Comparison of ENCODE assay signal across 7 mouse cellular contexts in the genomic region with DNA sequence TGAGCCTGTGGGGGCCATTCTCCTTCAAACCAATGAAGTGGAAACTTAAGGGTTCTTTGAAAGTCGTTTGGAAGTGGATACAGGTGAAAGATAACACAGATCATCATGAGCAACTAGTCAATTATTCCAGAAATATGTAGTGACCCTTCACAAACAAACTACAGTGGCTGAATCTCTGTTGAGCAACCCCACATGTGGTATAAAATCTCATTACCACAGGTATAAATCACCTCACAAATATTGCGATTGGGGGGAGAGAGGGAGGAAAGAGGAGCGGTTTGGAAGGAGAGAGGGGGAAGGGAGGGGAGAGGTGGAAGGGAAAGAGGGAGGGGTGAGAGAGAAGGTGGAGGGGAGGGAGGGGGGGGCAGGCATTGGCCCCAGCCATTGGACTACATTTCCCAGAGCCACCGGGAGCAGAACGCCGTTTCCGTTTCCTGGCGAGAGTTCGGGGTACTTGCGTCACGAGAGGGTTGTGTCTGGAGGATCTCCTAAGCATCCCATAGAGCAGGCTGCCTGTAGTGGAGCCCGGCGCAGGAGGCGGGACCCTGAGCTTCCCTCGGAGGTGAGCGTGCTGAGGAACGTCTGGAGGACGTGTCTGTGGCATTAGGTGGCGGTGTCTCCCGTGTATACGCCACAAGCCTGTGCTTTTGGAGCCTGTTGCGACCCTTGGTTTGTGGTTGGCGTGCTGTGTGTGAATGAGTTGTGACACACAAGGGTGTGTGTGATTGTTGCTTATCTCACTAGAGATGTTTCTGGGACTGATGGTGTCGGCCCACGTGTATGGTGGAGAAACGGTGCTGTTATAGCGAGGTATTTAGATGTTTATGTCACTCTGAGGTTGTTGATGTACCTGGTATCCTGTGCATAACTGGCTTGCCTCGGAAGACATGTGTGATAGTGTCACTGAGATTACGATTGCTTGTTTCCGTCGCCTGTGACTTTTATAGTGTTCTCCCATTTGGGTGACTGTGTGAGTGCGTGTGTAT. TPM values are rescaled to one million over a fixed set of nuclear protein-coding genes. Genes with fewer than 3 reads are reported as not detected.
DNase-seq lines count a peak whose midpoint lies in the region; ATAC-seq lines count a peak whose summit lies in the region.

Gene Zfp420 (plus strand): TSS at position 448 of the 986 bp plus-strand sequence.

- no peaks in the 10 kb centered on the region for H3K27me3 ChIP-seq in embryonic facial prominence, embryonic 10.5 days (replicated peaks; ENCODE audit: low read depth, poor library complexity, severe bottlenecking)
- no peaks in the 10 kb centered on the region for H3K27me3 ChIP-seq in limb, embryonic 11.5 days (ENCODE audit: control insufficient read depth, insufficient read depth, low read length)
- no peaks in the 10 kb centered on the region for H3K27me3 ChIP-seq in midbrain, embryonic 14.5 days (ENCODE audit: control insufficient read depth, insufficient read depth, low read length)

- H3K4me2 ChIP-seq in limb, embryonic 11.5 days (ENCODE audit: low read depth, severe bottlenecking) = peak within 1 kb of the TSS; percentile 69
- H3K4me2 ChIP-seq in midbrain, embryonic 14.5 days (ENCODE audit: low read length) = peak within 1 kb of the TSS; percentile 77

- no peaks in the 10 kb centered on the region for H3K9me3 ChIP-seq in embryonic facial prominence, embryonic 10.5 days
- H3K9me3 ChIP-seq in limb, embryonic 11.5 days (ENCODE audit: control insufficient read depth, low read length) = no peaks in the 10 kb centered on the region
- no peaks in the 10 kb centered on the region for H3K9me3 ChIP-seq in midbrain, embryonic 14.5 days (ENCODE audit: control insufficient read depth, low read length)

- H3K9ac ChIP-seq in limb, embryonic 11.5 days (ENCODE audit: low read length) = peak within 1 kb of the TSS; percentile 52; the same call in 1 of the 2 replicates
- H3K9ac ChIP-seq in midbrain, embryonic 14.5 days (replicated peaks; ENCODE audit: low read length) = peak within 1 kb of the TSS; percentile 67

- ATAC-seq in limb, embryonic 11.5 days (ENCODE audit: insufficient number of reproducible peaks, low FRiP score, low TSS enrichment, low read depth) = peak; percentile 95
- peak; percentile 98 for ATAC-seq in midbrain, embryonic 14.5 days (ENCODE audit: low FRiP score, low TSS enrichment)

- WGBS in embryonic facial prominence, embryonic 10.5 days = 8% methylated on average over 32 of the region's 32 CpGs
- 7% methylated on average over 32 of the region's 32 CpGs for WGBS in limb, embryonic 11.5 days
- 5% methylated on average over 32 of the region's 32 CpGs for WGBS in midbrain, embryonic 14.5 days

- H3K4me1 ChIP-seq in embryonic facial prominence, embryonic 10.5 days = peaks cover 9% of the 10 kb centered on the region
- no peaks in the 10 kb centered on the region for H3K4me1 ChIP-seq in limb, embryonic 11.5 days (ENCODE audit: control insufficient read depth, insufficient read depth, low read length)
- H3K4me1 ChIP-seq in midbrain, embryonic 14.5 days (ENCODE audit: control insufficient read depth, insufficient read depth, low read length) = peaks cover 10% of the 10 kb centered on the region

- peaks cover 5% of the 10 kb centered on the region; the same call in 1 of the 2 replicates for H3K36me3 ChIP-seq in embryonic facial prominence, embryonic 10.5 days (replicated peaks)
- H3K36me3 ChIP-seq in limb, embryonic 11.5 days (ENCODE audit: control insufficient read depth, insufficient read depth, low read length) = no peaks in the 10 kb centered on the region
- H3K36me3 ChIP-seq in midbrain, embryonic 14.5 days (ENCODE audit: control insufficient read depth, insufficient read depth, low read length) = peaks cover 5% of the 10 kb centered on the region; the same call in 1 of the 2 replicates

- DNase-seq in adrenal gland, postnatal 10 days = peak; percentile 91
- peak; percentile 90 for DNase-seq in embryonic facial prominence, embryonic 10.5 days (ENCODE audit: low spot score)
- peak; percentile 99 for DNase-seq in heart, adult 11 months
- peak; percentile 86 for DNase-seq in kidney, adult 18-20 months
- peak; percentile 87 for DNase-seq in limb, embryonic 11.5 days (ENCODE audit: low spot score)
- peak; percentile 96 for DNase-seq in midbrain, embryonic 14.5 days
- peak; percentile 71 to 72 for DNase-seq in spleen, adult 18-20 months

- H3K27ac ChIP-seq in embryonic facial prominence, embryonic 10.5 days (replicated peaks) = peak within 1 kb of the TSS; percentile 74
- H3K27ac ChIP-seq in limb, embryonic 11.5 days (replicated peaks; ENCODE audit: low read depth, low read length) = no peak within 1 kb of the TSS
- H3K27ac ChIP-seq in midbrain, embryonic 14.5 days (replicated peaks; ENCODE audit: low read depth, low read length) = peak within 1 kb of the TSS; percentile 60

- H3K4me3 ChIP-seq in embryonic facial prominence, embryonic 10.5 days = peak within 1 kb of the TSS; percentile 69
- peak within 1 kb of the TSS; percentile 63 for H3K4me3 ChIP-seq in limb, embryonic 11.5 days (ENCODE audit: low read depth, low read length)
- peak within 1 kb of the TSS; percentile 54 for H3K4me3 ChIP-seq in midbrain, embryonic 14.5 days (replicated peaks; ENCODE audit: low read depth, low read length)

RNA-seq across cellular contexts. Expression of gene Zfp420, which starts in this region (rescaled TPM):
- 1 to 10 TPM; 3.6 to 4.3 TPM for total RNA-seq in adrenal gland, postnatal 10 days (2021)
- 8.1 and 8.6 TPM in 2 replicates for polyA plus RNA-seq in embryonic facial prominence, embryonic 10.5 days (2016; fragmentation: Nextera tagmentation; extraction: Ambion mirVana)
- 10.0 and 12.5 TPM in 2 replicates for polyA plus RNA-seq in limb, embryonic 11.5 days (2014; fragmentation: Nextera tagmentation; extraction: Ambion mirVana)
- polyA plus RNA-seq in midbrain, embryonic 14.5 days (2014; fragmentation: Nextera tagmentation; extraction: Ambion mirVana) = 23.9 and 25.4 TPM in 2 replicates
